Mouse (Mus musculus) lung, postnatal 0 days (tissue): Measurements from ENCODE around the gene Reg4. TPM values are rescaled to one million over a fixed set of nuclear protein-coding genes. Genes with fewer than 3 reads are reported as not detected.

Experiments
- ATAC-seq: fragments of 200-750 bp; cut with Nextera tagmentation; 2 replicates; pipeline ENCODE4 v1.8.0; 2017; ENCODE audit warnings: moderate library complexity
- DNase-seq: peaks from one replicate; pipeline ENCODE4 v3.0.0-alpha.2; 2016; ENCODE audit warnings: low spot score
- H3K27ac ChIP-seq: fragments of 300-500 bp; sonication (generic); 2 replicates; pipeline ENCODE4 v1.5.1; 2014; ENCODE audit warnings: antibody characterized with exemption, mild to moderate bottlenecking, low read length, mixed read lengths
- H3K27me3 ChIP-seq: fragments of 300-500 bp; sonication (generic); replicated peaks from 2 replicates; pipeline ENCODE4 v1.6.1; 2014; ENCODE audit warnings: low read length, mixed read lengths; ENCODE audit not compliant: insufficient read depth
- H3K36me3 ChIP-seq: fragments of 300-500 bp; sonication (generic); 2 replicates; pipeline ENCODE4 v1.6.1; 2014; ENCODE audit warnings: low read length, mixed read lengths; ENCODE audit not compliant: insufficient read depth
- H3K4me1 ChIP-seq: fragments of 300-500 bp; sonication (generic); 2 replicates; pipeline ENCODE4 v1.6.1; 2014; ENCODE audit warnings: antibody characterized with exemption, low read depth, low read length, mixed read lengths; ENCODE audit not compliant: insufficient read depth
- H3K4me2 ChIP-seq: fragments of 300-500 bp; sonication (generic); replicated peaks from 2 replicates; pipeline ENCODE4 v1.6.1; 2014; ENCODE audit warnings: low read depth, mild to moderate bottlenecking, low read length, moderate library complexity, mixed read lengths
- H3K4me3 ChIP-seq: fragments of 300-500 bp; sonication (generic); 2 replicates; pipeline ENCODE4 v1.5.1; 2014; ENCODE audit warnings: low read depth, low read length
- H3K9ac ChIP-seq: fragments of 300-500 bp; sonication (generic); replicated peaks from 2 replicates; pipeline ENCODE4 v1.6.1; 2014; ENCODE audit warnings: low read depth, mild to moderate bottlenecking
- H3K9me3 ChIP-seq: fragments of 300-500 bp; sonication (generic); 2 replicates; pipeline ENCODE4 v1.6.1; 2016; ENCODE audit warnings: low read length, mixed read lengths
- CTCF ChIP-seq: IDR thresholded peaks from 2 replicates; pipeline ENCODE4 v1.5.1; 2016; ENCODE audit warnings: antibody characterized with exemption, mild to moderate bottlenecking
- EP300 ChIP-seq: IDR thresholded peaks from 2 replicates; pipeline ENCODE4 v1.6.1; 2016; ENCODE audit warnings: antibody characterized with exemption, mild to moderate bottlenecking, control low read depth
- WGBS: fragments of 180-500 bp; shearing (Covaris S2); extraction: QIAGEN DNeasy Blood & Tissue Kit; methylation state at CpG from one replicate; pipeline ENCODE4 v1.1.7; 2014; 5-methylcytosine and 5-hydroxymethylcytosine counted together
- polyA plus RNA-seq: library from polyadenylated mRNA; unstranded; fragments of >200 nt; fragmentation: Nextera tagmentation; extraction: Ambion mirVana; gene quantifications from 2 replicates; pipeline ENCODE4 v1.2.1, GENCODE M21; 2015

Reg4 gene
- polyA plus RNA-seq, 1 experiment from 2014 or later = not detected

DNA sequence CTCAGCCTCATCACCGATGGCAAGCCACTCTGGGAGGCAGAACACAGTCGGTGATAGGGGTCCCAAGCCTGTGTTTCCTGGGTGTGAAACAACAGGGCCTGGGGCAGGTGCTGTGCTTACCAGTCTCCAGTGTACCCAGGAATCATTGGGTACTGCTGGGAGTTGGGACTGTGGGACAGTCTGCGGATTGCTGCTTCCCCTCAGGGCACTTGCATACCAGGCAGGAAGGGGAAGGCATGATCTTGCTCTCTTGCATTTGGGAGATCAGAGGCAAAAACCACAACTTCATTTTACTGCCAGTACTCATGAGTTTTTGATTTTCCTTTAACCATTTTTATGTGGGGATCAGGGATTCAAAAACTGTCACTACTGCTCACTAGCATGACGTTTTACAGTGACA, 36.8 kb downstream of the Reg4 start:
- Histone ChIP-seq H3K9me3 (no peaks in the 10 kb centered on the region), H3K4me3 (no peak overlapping the region), H3K27ac (no peak overlapping the region), H3K27me3 (no peaks in the 10 kb centered on the region), H3K4me1 (no peaks in the 10 kb centered on the region), H3K36me3 (no peaks in the 10 kb centered on the region), H3K9ac (no peak overlapping the region), H3K4me2 (no peak overlapping the region)
- no peak for DNase-seq
- WGBS = 89% methylated on average over 4 of the region's 4 CpGs
- ATAC-seq = no peak
- TF ChIP-seq CTCF = no peak

DNA sequence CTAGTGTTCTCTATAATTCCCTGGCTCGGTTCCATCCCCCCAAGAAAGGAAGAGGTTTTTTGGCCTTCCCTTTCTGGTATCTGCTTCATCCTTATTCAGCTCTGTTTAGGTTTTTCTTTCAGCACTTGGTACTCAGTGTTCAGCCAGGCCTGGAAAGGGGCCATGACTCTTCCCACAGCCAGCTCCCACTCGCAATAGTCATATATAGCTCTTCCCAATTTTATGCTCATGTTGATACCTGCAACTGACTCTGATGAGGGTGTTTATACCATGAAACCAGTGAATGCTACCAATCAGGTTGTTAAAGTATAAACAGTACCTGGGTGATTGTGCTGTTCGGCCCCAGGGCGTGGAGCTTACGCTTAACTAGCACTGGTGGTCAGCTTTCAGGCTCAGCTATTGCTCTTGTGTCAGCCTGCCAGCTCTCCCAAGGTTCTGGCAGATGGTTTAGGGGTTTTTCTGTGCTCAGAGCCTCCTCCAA, 37.4 kb downstream of the Reg4 start:
- no peak overlapping the region for H3K9ac ChIP-seq
- no peak overlapping the region for H3K27ac ChIP-seq
- H3K36me3 ChIP-seq = no peaks in the 10 kb centered on the region
- TF ChIP-seq CTCF (no peak), EP300 (no peak)
- no peak overlapping the region for H3K4me3 ChIP-seq
- H3K4me1 ChIP-seq = no peaks in the 10 kb centered on the region
- no peaks in the 10 kb centered on the region for H3K9me3 ChIP-seq
- DNase-seq = no peak
- WGBS = 79% methylated on average over 5 of the region's 5 CpGs
- no peak overlapping the region for H3K4me2 ChIP-seq
- ATAC-seq = no peak
- H3K27me3 ChIP-seq = no peaks in the 10 kb centered on the region

DNA sequence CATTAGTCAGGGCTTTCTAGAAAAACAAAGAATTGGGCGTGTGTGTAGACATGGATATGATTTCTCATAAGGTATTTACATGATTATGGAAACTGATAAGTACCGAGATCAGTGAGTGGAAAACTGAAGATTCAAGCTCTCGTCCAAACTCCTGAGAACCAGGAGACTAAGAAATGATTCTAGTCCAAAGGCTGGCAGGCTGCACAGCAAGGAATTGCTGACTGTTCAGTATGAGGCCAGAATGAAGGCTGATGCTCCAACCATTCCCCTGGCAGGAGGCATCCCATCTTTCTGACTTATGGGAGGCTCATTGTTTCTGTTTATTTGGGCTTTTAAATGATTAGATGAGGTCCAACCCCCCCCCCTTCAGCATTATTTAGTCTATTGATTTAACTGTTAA, 38.6 kb downstream of the Reg4 start:
- 75% methylated on average over 3 of the region's 3 CpGs for WGBS
- Histone ChIP-seq H3K4me1 (no peaks in the 10 kb centered on the region), H3K27ac (no peak overlapping the region), H3K9ac (no peak overlapping the region), H3K9me3 (no peaks in the 10 kb centered on the region), H3K4me3 (no peak overlapping the region), H3K36me3 (no peaks in the 10 kb centered on the region), H3K4me2 (no peak overlapping the region), H3K27me3 (no peaks in the 10 kb centered on the region)
- no peak for ATAC-seq
- no peak for DNase-seq
- no peak for TF ChIP-seq EP300
- TF ChIP-seq CTCF = no peak

DNA sequence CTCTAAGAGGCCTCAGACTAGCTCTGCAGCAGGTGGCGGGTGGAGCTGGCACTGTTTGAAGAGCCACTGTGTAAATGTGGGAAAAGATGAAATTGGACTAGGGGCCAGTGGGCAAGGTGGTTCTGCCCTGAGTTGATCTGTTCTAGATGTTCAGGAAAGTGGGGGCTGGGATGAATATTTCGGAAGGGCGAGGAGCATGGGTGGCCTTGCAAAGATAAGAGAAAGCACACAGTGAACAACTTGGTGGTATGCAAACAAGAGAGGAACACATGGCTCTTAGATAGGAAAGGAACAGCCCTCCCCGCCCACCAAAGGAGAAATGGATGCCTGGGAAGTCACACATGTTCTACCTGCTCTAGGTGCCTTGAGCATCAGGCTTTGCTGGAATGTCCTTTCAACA, 39.5 kb downstream of the Reg4 start:
- no peak overlapping the region for H3K27ac ChIP-seq
- H3K4me1 ChIP-seq = no peaks in the 10 kb centered on the region
- H3K9ac ChIP-seq = no peak overlapping the region
- WGBS = 66% methylated on average over 4 of the region's 4 CpGs
- no peaks in the 10 kb centered on the region for H3K36me3 ChIP-seq
- H3K27me3 ChIP-seq = no peaks in the 10 kb centered on the region
- H3K4me2 ChIP-seq = no peak overlapping the region
- DNase-seq (no peak), ATAC-seq (peak; percentile 40)
- no peaks in the 10 kb centered on the region for H3K9me3 ChIP-seq
- no peak overlapping the region for H3K4me3 ChIP-seq
- peak; percentile 18; the same call in 1 of the 2 replicates for TF ChIP-seq EP300
- no peak for TF ChIP-seq CTCF

DNA sequence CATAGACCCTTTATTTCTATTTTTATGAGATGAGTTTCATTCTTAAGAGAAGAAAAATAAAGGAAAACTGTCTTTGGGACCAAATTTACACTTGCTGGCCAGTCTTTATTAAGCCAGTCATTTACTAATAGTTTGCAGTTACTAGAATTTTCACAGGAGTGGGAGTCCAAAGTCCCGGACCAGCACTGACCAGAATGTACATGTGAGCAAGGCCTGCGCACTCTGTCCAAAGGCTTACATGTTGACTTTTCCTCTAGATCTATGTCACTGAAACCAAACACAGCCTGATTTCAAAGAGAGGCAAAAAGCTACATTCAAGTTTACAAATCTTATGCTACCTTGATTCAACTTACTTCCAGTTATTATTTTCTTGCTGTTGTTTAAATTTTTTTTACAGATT, 40.2 kb downstream of the Reg4 start:
- H3K4me1 ChIP-seq = peaks cover 4% of the 10 kb centered on the region; the same call in 1 of the 2 replicates
- H3K4me2 ChIP-seq = no peak overlapping the region
- no peak overlapping the region for H3K27ac ChIP-seq
- no peaks in the 10 kb centered on the region for H3K36me3 ChIP-seq
- no peak overlapping the region for H3K4me3 ChIP-seq
- no peak overlapping the region for H3K9ac ChIP-seq
- 84% methylated on average over 2 of the region's 2 CpGs for WGBS
- H3K27me3 ChIP-seq = no peaks in the 10 kb centered on the region
- H3K9me3 ChIP-seq = no peaks in the 10 kb centered on the region
- ATAC-seq = no peak
- TF ChIP-seq EP300 (no peak), CTCF (no peak)
- DNase-seq = no peak

DNA sequence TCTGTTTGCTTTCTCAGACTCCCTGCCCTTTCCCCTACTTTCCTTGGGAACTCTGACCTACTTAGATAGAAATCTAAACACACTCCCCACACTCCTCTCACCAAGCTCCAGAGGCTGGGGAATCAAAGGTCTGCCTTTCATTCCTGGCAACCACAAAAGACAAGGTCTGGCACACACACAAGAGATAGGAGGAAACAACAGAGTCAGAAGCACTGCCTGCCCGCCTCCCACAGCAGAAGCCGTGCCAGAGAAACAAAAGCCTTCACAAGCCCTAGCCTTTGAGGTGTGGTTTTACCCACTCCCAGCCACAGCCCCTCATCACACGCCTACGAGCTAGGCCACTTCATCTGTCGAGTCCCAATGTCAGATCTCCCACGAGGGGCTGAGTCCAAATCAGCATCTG, 45.3 kb downstream of the Reg4 start:
- DNase-seq (peak; percentile 86), ATAC-seq (peak; percentile 91)
- Histone ChIP-seq H3K9ac (no peak overlapping the region), H3K4me2 (no peak overlapping the region), H3K36me3 (no peaks in the 10 kb centered on the region), H3K27me3 (no peaks in the 10 kb centered on the region), H3K27ac (peak overlapping the region; percentile 66), H3K4me3 (no peak overlapping the region), H3K4me1 (peaks cover 4% of the 10 kb centered on the region; the same call in 1 of the 2 replicates), H3K9me3 (no peaks in the 10 kb centered on the region)
- TF ChIP-seq CTCF (no peak), EP300 (peak; percentile 71; the same call in 1 of the 2 replicates)
- 16% methylated on average over 6 of the region's 6 CpGs for WGBS
